Mouse (Mus musculus) kidney, postnatal 0 days (tissue): ENCODE results near the gene Dedd. TPM values are rescaled to one million over a fixed set of nuclear protein-coding genes. Genes with fewer than 3 reads are reported as not detected.

ENCODE experiments used
- ATAC-seq: fragments of 200-750 bp; cut with Nextera tagmentation; replicated peaks from 2 replicates; pipeline ENCODE4 v1.8.0; 2017; ENCODE audit warnings: low read depth, moderate number of reproducible peaks, moderate TSS enrichment, moderate library complexity; ENCODE audit not compliant: low FRiP score
- DNase-seq: peaks from one replicate; pipeline ENCODE4 v3.0.0-alpha.2; 2016; ENCODE audit warnings: low spot score
- H3K27ac ChIP-seq: fragments of 300-500 bp; sonication (generic); 2 replicates; pipeline ENCODE4 v1.5.1; 2014; ENCODE audit warnings: mild to moderate bottlenecking
- H3K27me3 ChIP-seq: fragments of 300-500 bp; sonication (generic); 2 replicates; pipeline ENCODE4 v1.6.1; 2014; ENCODE audit warnings: low read length, mixed read lengths; ENCODE audit not compliant: insufficient read depth
- H3K36me3 ChIP-seq: fragments of 300-500 bp; sonication (generic); 2 replicates; pipeline ENCODE4 v1.6.1; 2014; ENCODE audit warnings: low read length, mixed read lengths; ENCODE audit not compliant: insufficient read depth
- H3K4me1 ChIP-seq: fragments of 300-500 bp; sonication (generic); replicated peaks from 2 replicates; pipeline ENCODE4 v1.6.1; 2014; ENCODE audit warnings: antibody characterized with exemption, low read length, mixed read lengths; ENCODE audit not compliant: insufficient read depth
- H3K4me2 ChIP-seq: fragments of 300-500 bp; sonication (generic); 2 replicates; pipeline ENCODE4 v1.6.1; 2014; ENCODE audit warnings: mild to moderate bottlenecking, low read length, moderate library complexity, mixed read lengths
- H3K4me3 ChIP-seq: fragments of 300-500 bp; sonication (generic); replicated peaks from 2 replicates; pipeline ENCODE4 v1.5.1; 2014; ENCODE audit warnings: low read depth, low read length
- H3K9ac ChIP-seq: fragments of 300-500 bp; sonication (generic); 2 replicates; pipeline ENCODE4 v1.6.1; 2014; ENCODE audit warnings: low read depth, low read length
- H3K9me3 ChIP-seq: fragments of 300-500 bp; sonication (generic); replicated peaks from 2 replicates; pipeline ENCODE4 v1.6.1; 2016; ENCODE audit warnings: low read length, inconsistent platforms, mixed read lengths
- CTCF ChIP-seq: IDR thresholded peaks from 2 replicates; pipeline ENCODE4 v1.5.1; 2016; ENCODE audit warnings: antibody characterized with exemption, low read depth, mild to moderate bottlenecking, moderate library complexity
- WGBS: fragments of 180-500 bp; shearing (Covaris S2); extraction: QIAGEN DNeasy Blood & Tissue Kit; methylation state at CpG from one replicate; pipeline ENCODE4 v1.1.7; 2014; 5-methylcytosine and 5-hydroxymethylcytosine counted together
- polyA plus RNA-seq: library from polyadenylated mRNA; unstranded; fragments of >200 nt; fragmentation: Nextera tagmentation; extraction: Ambion mirVana; gene quantifications from 2 replicates; pipeline ENCODE4 v1.2.1, GENCODE M21; 2015

Gene Dedd
- polyA plus RNA-seq, 1 experiment from 2014 or later, result 46.0 TPM

- ATAC-seq (no peak), DNase-seq (no peak)
- Histone ChIP-seq H3K27ac (no peak overlapping the region), H3K4me1 (0 out of 2 replicates have a peak, but pooled peaks cover 4% of the 10 kb centered on the region), H3K4me3 (no peak overlapping the region), H3K36me3 (no peaks in the 10 kb centered on the region), H3K4me2 (no peak overlapping the region), H3K9ac (no peak overlapping the region), H3K9me3 (no peaks in the 10 kb centered on the region), H3K27me3 (no peaks in the 10 kb centered on the region)
- 63% methylated on average over 7 of the region's 7 CpGs for WGBS
- no peak for TF ChIP-seq CTCF
Observed at GRCm38 (mm10) chr1:171365934-171366333, 37.0 kb downstream of the Dedd start.

- H3K36me3 ChIP-seq, result no peaks in the 10 kb centered on the region
- H3K9ac ChIP-seq, result no peak within 1 kb of the TSS
- peak; percentile 72; the same call in 1 of the 2 replicates for ATAC-seq
- WGBS, result 36% methylated on average over 20 of the region's 20 CpGs
- peaks cover 4% of the 10 kb centered on the region; the same call in 1 of the 2 replicates for H3K4me1 ChIP-seq
- H3K4me3 ChIP-seq, result no peak within 1 kb of the TSS
- no peaks in the 10 kb centered on the region for H3K27me3 ChIP-seq
- peak within 1 kb of the TSS; percentile 7; the same call in 1 of the 2 replicates for H3K4me2 ChIP-seq
- no peaks in the 10 kb centered on the region for H3K9me3 ChIP-seq
- TF ChIP-seq CTCF, result no peak
- peak; percentile 14 for DNase-seq
- H3K27ac ChIP-seq, result peak within 1 kb of the TSS; percentile 57
Observed at GRCm38 (mm10) chr1:171369845-171370556, 41.1 kb downstream of the Dedd start, which contains the start of gene Nectin4. TSS of gene Nectin4 (plus strand) at chr1:171370099.

- no peak for TF ChIP-seq CTCF
- Histone ChIP-seq H3K27ac (no peak overlapping the region), H3K9ac (no peak overlapping the region), H3K4me1 (peaks cover 4% of the 10 kb centered on the region; the same call in 1 of the 2 replicates), H3K4me3 (no peak overlapping the region), H3K4me2 (no peak overlapping the region), H3K9me3 (no peaks in the 10 kb centered on the region), H3K36me3 (no peaks in the 10 kb centered on the region), H3K27me3 (no peaks in the 10 kb centered on the region)
- WGBS, result 58% methylated on average over 3 of the region's 3 CpGs
- no peak for ATAC-seq
- no peak for DNase-seq
Observed at GRCm38 (mm10) chr1:171372880-171373279, 43.9 kb downstream of the Dedd start.

GRCm38 (mm10) chr1:171373946-171374345, 45.0 kb downstream of the Dedd start:
- no peak for TF ChIP-seq CTCF
- Histone ChIP-seq H3K9ac (no peak overlapping the region), H3K4me2 (no peak overlapping the region), H3K4me1 (no peaks in the 10 kb centered on the region; the same call in 1 of the 2 replicates), H3K4me3 (no peak overlapping the region), H3K27me3 (no peaks in the 10 kb centered on the region), H3K27ac (no peak overlapping the region), H3K36me3 (no peaks in the 10 kb centered on the region), H3K9me3 (no peaks in the 10 kb centered on the region)
- ATAC-seq, result no peak
- no peak for DNase-seq
- WGBS, result 4% methylated on average over 3 of the region's 4 CpGs

- H3K27me3 ChIP-seq, result peaks cover 3% of the 10 kb centered on the region; the same call in 1 of the 2 replicates
- WGBS, result 42% methylated on average over 9 of the region's 9 CpGs
- H3K9me3 ChIP-seq, result no peaks in the 10 kb centered on the region
- peaks cover 7% of the 10 kb centered on the region for H3K4me1 ChIP-seq
- TF ChIP-seq CTCF, result no peak
- peak; percentile 30; the same call in 1 of the 2 replicates for ATAC-seq
- no peak overlapping the region for H3K9ac ChIP-seq
- H3K4me3 ChIP-seq, result no peak overlapping the region
- H3K27ac ChIP-seq, result no peak overlapping the region
- no peaks in the 10 kb centered on the region for H3K36me3 ChIP-seq
- no peak overlapping the region for H3K4me2 ChIP-seq
- no peak for DNase-seq
Observed at GRCm38 (mm10) chr1:171375646-171376097, 46.7 kb downstream of the Dedd start.

- ATAC-seq (no peak), DNase-seq (no peak)
- Histone ChIP-seq H3K27ac (no peak overlapping the region), H3K4me1 (peaks cover 7% of the 10 kb centered on the region), H3K4me3 (no peak overlapping the region), H3K9ac (no peak overlapping the region), H3K27me3 (peaks cover 3% of the 10 kb centered on the region; the same call in 1 of the 2 replicates), H3K4me2 (no peak overlapping the region), H3K36me3 (no peaks in the 10 kb centered on the region), H3K9me3 (no peaks in the 10 kb centered on the region)
- no peak for TF ChIP-seq CTCF
- 86% methylated on average over 6 of the region's 6 CpGs for WGBS
Observed at GRCm38 (mm10) chr1:171378298-171378697, 49.4 kb downstream of the Dedd start.
